Mouse (Mus musculus): ENCODE results near the gene Hoxb1.

Gene Hoxb1

DNA sequence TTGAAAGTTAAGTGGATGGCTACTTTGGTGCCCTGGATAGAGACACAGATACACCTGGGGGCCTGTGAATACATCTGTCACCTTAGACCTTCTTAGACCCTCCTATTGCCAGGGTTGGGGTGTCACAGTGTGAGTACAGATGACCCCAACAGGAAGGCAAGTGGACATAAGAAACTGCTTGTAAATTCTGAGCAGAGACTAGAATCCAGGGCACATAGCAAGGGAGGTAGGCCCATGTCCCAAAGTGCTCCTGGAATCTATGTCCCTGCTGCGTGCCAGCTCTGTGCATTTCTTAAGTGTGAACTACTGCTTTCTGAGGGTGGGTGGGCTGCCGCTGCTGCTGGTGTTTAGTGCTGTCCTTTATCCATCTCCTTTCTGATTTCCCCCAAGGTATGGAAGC, 14.8 kb upstream of the Hoxb1 start:
- DNase-seq, result peak; percentile 26

DNA sequence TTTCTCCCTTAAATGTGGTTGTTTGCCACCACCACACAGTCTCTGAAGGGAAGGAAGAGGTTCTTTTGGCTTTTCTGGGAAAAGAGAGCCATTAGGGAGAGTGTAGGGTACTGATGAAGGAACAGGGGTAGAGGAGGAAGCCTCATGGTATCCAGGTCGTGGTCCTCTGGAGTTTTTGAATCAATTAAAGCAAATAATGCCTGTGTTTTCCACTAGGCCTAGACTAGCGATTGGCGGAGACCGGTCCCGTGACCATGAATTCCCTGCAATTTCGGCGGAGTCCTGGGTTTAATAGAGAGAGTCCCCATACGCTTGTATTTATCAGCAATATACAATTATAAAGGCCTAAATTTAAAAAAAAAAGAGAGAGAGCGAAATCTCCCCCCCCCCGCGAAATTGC, 14.2 kb upstream of the Hoxb1 start:
- DNase-seq, result peak; percentile 67

GRCm38 (mm10) chr11:96351831-96352230, 13.7 kb upstream of the Hoxb1 start:
- DNase-seq, result peak; percentile 75

DNA sequence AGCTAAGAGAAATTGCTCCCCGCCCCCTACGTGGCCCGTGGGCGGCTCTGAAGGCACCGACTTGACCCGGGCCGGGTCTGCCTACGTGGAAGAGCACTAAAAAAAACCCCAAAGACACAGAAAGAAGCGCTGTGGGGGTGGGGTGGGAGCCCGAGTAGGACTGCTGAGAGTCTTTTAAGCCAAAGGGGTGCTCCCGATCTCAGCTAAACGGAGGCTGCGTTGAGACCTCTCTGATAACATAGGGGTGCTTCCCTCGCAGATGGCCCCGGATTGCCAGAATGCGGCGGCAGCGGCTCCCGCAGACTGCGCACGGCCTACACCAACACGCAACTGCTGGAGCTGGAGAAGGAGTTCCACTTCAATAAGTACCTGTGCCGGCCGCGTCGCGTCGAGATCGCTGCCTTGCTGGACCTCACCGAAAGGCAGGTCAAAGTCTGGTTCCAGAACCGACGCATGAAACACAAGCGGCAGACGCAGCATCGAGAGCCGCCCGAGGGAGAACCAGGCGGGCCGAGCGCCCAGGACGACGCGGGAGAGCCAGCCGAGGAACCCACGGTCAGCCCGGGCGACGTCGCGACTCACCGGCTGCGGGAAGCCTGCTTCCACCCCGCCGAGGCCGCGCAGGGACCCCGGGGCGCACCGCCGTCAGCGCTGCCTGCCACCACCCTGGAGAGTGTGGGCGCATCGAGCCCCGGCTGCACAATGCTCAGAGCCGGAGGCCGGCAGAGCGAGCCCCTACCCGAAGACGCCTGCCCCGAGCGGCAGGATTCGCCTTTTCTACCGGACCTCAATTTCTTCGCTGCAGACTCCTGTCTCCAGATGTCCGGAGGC, 12.6 kb upstream of the Hoxb1 start:
- DNase-seq, result peak; percentile 85

GRCm38 (mm10) chr11:96353522-96353841, 12.1 kb upstream of the Hoxb1 start:
- no peak for DNase-seq

DNA sequence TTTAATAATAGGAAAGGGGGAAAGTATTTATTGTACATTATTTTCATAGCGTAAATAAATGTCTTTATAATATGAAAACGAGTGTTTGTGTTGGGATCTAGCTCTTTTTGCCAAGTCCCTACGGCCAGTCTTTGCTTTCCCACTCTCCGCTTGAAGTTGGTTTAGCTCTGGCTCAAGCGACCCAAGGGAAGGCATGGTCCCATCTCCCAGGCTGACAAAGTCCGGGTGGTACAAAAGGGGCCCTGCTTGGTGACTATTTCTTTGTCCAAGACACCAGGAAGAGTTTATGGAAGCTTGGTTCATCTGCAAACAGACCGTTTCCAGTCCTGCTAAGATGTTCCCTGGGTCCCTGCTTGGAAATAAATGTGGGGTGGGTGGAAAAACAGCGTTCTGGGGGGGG, 11.6 kb upstream of the Hoxb1 start:
- DNase-seq, result peak; percentile 59

- peak; percentile 81 for DNase-seq
Observed at GRCm38 (mm10) chr11:96354376-96354775, 11.2 kb upstream of the Hoxb1 start.

DNA sequence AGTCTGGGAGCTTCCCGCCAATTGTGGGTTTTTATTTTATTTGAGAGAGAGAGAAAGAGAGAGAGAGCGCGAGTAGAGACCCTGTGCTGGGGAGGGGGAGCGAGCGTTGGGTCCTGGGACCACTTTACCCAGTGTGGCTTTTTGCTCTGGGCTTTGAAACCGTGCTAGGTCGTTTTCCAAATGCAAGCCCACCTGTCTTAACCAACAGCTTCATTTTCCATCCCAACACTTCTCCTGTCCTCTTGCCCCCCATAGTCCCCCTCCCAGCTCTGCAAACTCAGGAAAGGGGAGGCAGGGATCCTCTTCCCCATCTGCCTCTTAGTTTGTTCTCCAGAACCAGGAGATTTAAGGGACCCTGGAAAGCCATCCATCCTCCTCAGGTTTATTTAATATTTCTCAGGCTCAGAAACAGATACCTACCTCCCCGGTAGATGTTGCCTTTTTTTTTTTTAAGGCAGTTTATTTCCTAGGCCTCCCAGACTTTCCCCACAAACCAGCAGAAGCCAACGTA, 10.7 kb upstream of the Hoxb1 start:
- DNase-seq, result no peak

GRCm38 (mm10) chr11:96363807-96364206, 1.7 kb upstream of the Hoxb1 start:
- peak; percentile 31 for DNase-seq

- peak; percentile 52 for DNase-seq
Observed at GRCm38 (mm10) chr11:96366092-96367041, 815 bp downstream of the Hoxb1 start.

- no peak for DNase-seq
Observed at GRCm38 (mm10) chr11:96367141-96367540, 1.6 kb downstream of the Hoxb1 start.

GRCm38 (mm10) chr11:96368686-96369085, 3.1 kb downstream of the Hoxb1 start:
- DNase-seq, result no peak

GRCm38 (mm10) chr11:96369140-96369539, 3.6 kb downstream of the Hoxb1 start:
- no peak for DNase-seq

- DNase-seq, result no peak
Observed at GRCm38 (mm10) chr11:96371726-96372125, 6.2 kb downstream of the Hoxb1 start.

GRCm38 (mm10) chr11:96372519-96372918, 7.0 kb downstream of the Hoxb1 start:
- DNase-seq, result no peak

DNA sequence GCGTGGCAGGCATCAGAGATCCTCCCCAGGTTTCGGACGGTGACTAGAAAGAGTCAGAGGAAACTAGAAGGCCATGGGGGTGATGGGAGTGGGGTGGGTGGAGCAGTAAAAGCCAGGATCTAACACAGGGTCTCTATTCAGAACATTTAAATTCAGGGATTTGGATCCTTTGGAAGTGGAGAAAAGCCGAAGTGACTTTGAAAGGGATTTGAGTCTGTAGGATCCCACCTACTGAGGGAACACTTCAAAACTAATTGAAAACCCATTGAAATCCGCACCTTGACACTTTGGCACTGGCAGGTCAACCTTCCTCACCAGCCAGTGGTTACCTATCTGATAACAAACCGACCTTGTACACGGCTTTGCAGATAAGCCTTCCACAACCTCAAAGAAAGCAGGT, 9.3 kb downstream of the Hoxb1 start:
- no peak for DNase-seq

- DNase-seq, result no peak
Observed at GRCm38 (mm10) chr11:96383381-96383780, 17.8 kb downstream of the Hoxb1 start.

- no peak for DNase-seq
Observed at GRCm38 (mm10) chr11:96387635-96388034, 22.1 kb downstream of the Hoxb1 start.

GRCm38 (mm10) chr11:96396772-96397626, 31.4 kb downstream of the Hoxb1 start:
- DNase-seq, result no peak

DNA sequence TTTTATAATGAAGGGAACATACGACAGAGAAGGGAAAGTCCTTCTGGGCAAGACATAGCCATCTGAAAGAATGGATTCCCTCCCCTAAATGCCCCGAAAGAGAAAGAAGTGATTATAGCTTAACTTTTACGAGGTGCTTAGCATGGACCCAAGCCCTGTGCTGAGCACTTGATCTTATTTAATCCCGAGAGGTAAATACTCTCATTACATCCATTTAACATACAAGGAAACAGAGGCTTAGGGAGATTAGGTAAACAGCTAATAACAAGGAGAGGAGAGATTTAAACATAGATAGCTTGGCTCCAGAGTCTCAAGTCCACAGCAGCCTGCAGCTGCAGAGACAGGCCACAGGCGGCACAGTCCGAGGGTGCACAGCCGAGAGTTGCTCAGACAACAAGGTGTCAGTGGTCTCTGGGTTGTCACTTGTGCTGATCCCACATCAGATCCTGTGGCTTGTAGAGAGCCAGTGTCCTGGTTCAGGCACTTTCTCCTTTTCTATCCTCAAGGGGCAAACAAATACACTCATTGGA, 32.3 kb downstream of the Hoxb1 start:
- no peak for DNase-seq

- no peak for DNase-seq
Observed at GRCm38 (mm10) chr11:96399923-96400322, 34.4 kb downstream of the Hoxb1 start.

- DNase-seq, result no peak
Observed at GRCm38 (mm10) chr11:96404016-96404604, 38.6 kb downstream of the Hoxb1 start.

Measured in kidney, adult 18-20 months (tissue).